22 mouse cellular contexts compared by ENCODE assay signal in genomic region chr1:120195947-120196346, GRCm38 (mm10).
DNase-seq lines count a peak whose midpoint lies in the region; ATAC-seq and TF ChIP-seq lines count a peak whose summit lies in the region.
"Had no signal": no experiment of that assay in that cellular context is flagged by ENCODE, and none has a peak within 500 bp of the region (broad histone marks: within the 10 kb centered on the region; RNA-seq: fewer than 3 reads in every experiment).

No protein-coding gene starts in this region.

- no peak for TF ChIP-seq CTCF in hindbrain, postnatal 0 days (IDR thresholded peaks at IDR 0.05; ENCODE audit: low read depth)
- no peak for TF ChIP-seq CTCF in brain, embryonic 14.5 days (IDR thresholded peaks at IDR 0.05; ENCODE audit: borderline replicate concordance, extremely low read depth, insufficient read depth, insufficient read length)
- TF ChIP-seq CTCF in gastrocnemius, adult 2 months (IDR thresholded peaks at IDR 0.05): no peak

- peak; percentile 44 for DNase-seq in forebrain, embryonic 11.5 days (ENCODE audit: low spot score)
- DNase-seq in forebrain, embryonic 14.5 days (ENCODE audit: low spot score): no peak
- peak; percentile 23 for DNase-seq in hindbrain, postnatal 0 days (ENCODE audit: low spot score)
- DNase-seq in hindbrain, embryonic 10.5 days (ENCODE audit: low spot score): no peak
- peak; percentile 38 for DNase-seq in left cerebral cortex, postnatal 4 days
- DNase-seq in left cerebral cortex, adult 11 months (ENCODE audit: low spot score): no peak
- peak; percentile 30 for DNase-seq in brain, embryonic 14.5 days (ENCODE audit: low read depth)
- DNase-seq in gastrocnemius, adult 2 months: no peak
- DNase-seq: adrenal gland, adult 2 months; adrenal gland, postnatal 25 days; cerebellum, adult 11 months; cerebellum, adult 2 months; gastrocnemius, postnatal 10 days; gastrocnemius, postnatal 36 days; heart, postnatal 36 days had no signal

- no peaks in the 10 kb centered on the region for H3K27me3 ChIP-seq in forebrain, embryonic 11.5 days (ENCODE audit: control insufficient read depth, insufficient read depth, low read length)
- H3K27me3 ChIP-seq in forebrain, embryonic 14.5 days (replicated peaks; ENCODE audit: control insufficient read depth, insufficient read depth, low read length): no peaks in the 10 kb centered on the region
- no peaks in the 10 kb centered on the region for H3K27me3 ChIP-seq in hindbrain, postnatal 0 days (ENCODE audit: insufficient read depth, low read length)
- H3K27me3 ChIP-seq in hindbrain, embryonic 10.5 days (ENCODE audit: insufficient read depth, poor library complexity, severe bottlenecking): no peaks in the 10 kb centered on the region
- H3K27me3 ChIP-seq: forebrain, embryonic 15.5 days had no signal

- no peak overlapping the region for H3K9ac ChIP-seq in forebrain, embryonic 11.5 days (ENCODE audit: low read length)
- no peak overlapping the region for H3K9ac ChIP-seq in forebrain, embryonic 14.5 days (ENCODE audit: low read length)
- H3K9ac ChIP-seq in hindbrain, postnatal 0 days (replicated peaks; ENCODE audit: low read length): no peak overlapping the region
- H3K9ac ChIP-seq: forebrain, embryonic 15.5 days; hindbrain, embryonic 15.5 days had no signal

- H3K9me3 ChIP-seq in forebrain, embryonic 11.5 days (ENCODE audit: control insufficient read depth, low read length): no peaks in the 10 kb centered on the region
- H3K9me3 ChIP-seq in forebrain, embryonic 14.5 days (replicated peaks; ENCODE audit: control insufficient read depth, low read length): no peaks in the 10 kb centered on the region
- no peaks in the 10 kb centered on the region for H3K9me3 ChIP-seq in hindbrain, postnatal 0 days (ENCODE audit: low read length)
- H3K9me3 ChIP-seq in hindbrain, embryonic 10.5 days: no peaks in the 10 kb centered on the region
- H3K9me3 ChIP-seq: forebrain, embryonic 10.5 days; forebrain, embryonic 15.5 days; hindbrain, embryonic 15.5 days had no signal

- no peak for ATAC-seq in forebrain, embryonic 11.5 days (replicated peaks; ENCODE audit: low FRiP score)
- ATAC-seq in forebrain, embryonic 14.5 days: no peak
- no peak for ATAC-seq in hindbrain, postnatal 0 days
- ATAC-seq: CD4-positive, CD25-positive, alpha-beta regulatory T cell, adult 4 months; forebrain, embryonic 15.5 days; inflammation-experienced regulatory T-cells, adult 6 months; intestine, embryonic 16.5 days had no signal

- H3K4me1 ChIP-seq in forebrain, embryonic 11.5 days (replicated peaks; ENCODE audit: control insufficient read depth, insufficient read depth, low read length): no peaks in the 10 kb centered on the region
- H3K4me1 ChIP-seq in forebrain, embryonic 14.5 days (ENCODE audit: control insufficient read depth, insufficient read depth, low read length): no peaks in the 10 kb centered on the region
- H3K4me1 ChIP-seq in hindbrain, postnatal 0 days (ENCODE audit: insufficient read depth, low read length): no peaks in the 10 kb centered on the region
- H3K4me1 ChIP-seq in hindbrain, embryonic 10.5 days (replicated peaks): peaks cover 3% of the 10 kb centered on the region; the same call in 1 of the 2 replicates
- H3K4me1 ChIP-seq: forebrain, embryonic 15.5 days had no signal

- no peak overlapping the region for H3K27ac ChIP-seq in forebrain, embryonic 11.5 days (ENCODE audit: low read depth, low read length)
- H3K27ac ChIP-seq in forebrain, embryonic 14.5 days (ENCODE audit: low read depth, low read length): no peak overlapping the region
- no peak overlapping the region for H3K27ac ChIP-seq in hindbrain, postnatal 0 days
- no peak overlapping the region for H3K27ac ChIP-seq in hindbrain, embryonic 10.5 days
- no peak overlapping the region for H3K27ac ChIP-seq in gastrocnemius, adult 2 months
- H3K27ac ChIP-seq: forebrain, embryonic 10.5 days; forebrain, embryonic 15.5 days; hindbrain, embryonic 15.5 days had no signal

- 59% methylated on average over 5 of the region's 5 CpGs for WGBS in forebrain, embryonic 11.5 days
- 45% methylated on average over 5 of the region's 5 CpGs for WGBS in forebrain, embryonic 14.5 days
- 25% methylated on average over 5 of the region's 5 CpGs for WGBS in hindbrain, postnatal 0 days
- WGBS in hindbrain, embryonic 10.5 days: 64% methylated on average over 5 of the region's 5 CpGs

- intact Hi-C loops in left cerebral cortex, postnatal 4 days (cut with DNase I): loop anchor here (2.0 kb wide), 1 partner anchor 353 kb away; no protein-coding TSS in a partner anchor
- intact Hi-C loops in gastrocnemius, adult 2 months (cut with DNase I): loop anchor here (2.0 to 10.0 kb wide), 3 partner anchors 96 to 353 kb away; no protein-coding TSS in a partner anchor

- H3K4me2 ChIP-seq in forebrain, embryonic 11.5 days (ENCODE audit: low read depth, low read length, severe bottlenecking): no peak overlapping the region
- H3K4me2 ChIP-seq in forebrain, embryonic 14.5 days (ENCODE audit: low read length): no peak overlapping the region
- no peak overlapping the region for H3K4me2 ChIP-seq in hindbrain, postnatal 0 days (ENCODE audit: low read depth, low read length)
- H3K4me2 ChIP-seq: forebrain, embryonic 15.5 days; heart, embryonic 11.5 days; hindbrain, embryonic 15.5 days had no signal

- TF ChIP-seq POLR2A in brain, embryonic 14.5 days (IDR thresholded peaks at IDR 0.05; ENCODE audit: borderline replicate concordance, extremely low read depth, insufficient read depth, insufficient read length, poor library complexity, severe bottlenecking): no peak

- no peak overlapping the region for H3K4me3 ChIP-seq in forebrain, embryonic 11.5 days (ENCODE audit: low read depth, low read length)
- H3K4me3 ChIP-seq in forebrain, embryonic 14.5 days (ENCODE audit: low read depth, low read length): no peak overlapping the region
- no peak overlapping the region for H3K4me3 ChIP-seq in hindbrain, postnatal 0 days (ENCODE audit: low read length)
- no peak overlapping the region for H3K4me3 ChIP-seq in hindbrain, embryonic 10.5 days
- no peak overlapping the region for H3K4me3 ChIP-seq in gastrocnemius, adult 2 months
- H3K4me3 ChIP-seq: forebrain, embryonic 10.5 days; forebrain, embryonic 15.5 days; hindbrain, embryonic 15.5 days had no signal

- H3K36me3 ChIP-seq in forebrain, embryonic 11.5 days (ENCODE audit: control insufficient read depth, insufficient read depth, low read length): no peaks in the 10 kb centered on the region
- H3K36me3 ChIP-seq in forebrain, embryonic 14.5 days (ENCODE audit: control insufficient read depth, insufficient read depth, low read length): no peaks in the 10 kb centered on the region
- no peaks in the 10 kb centered on the region for H3K36me3 ChIP-seq in hindbrain, postnatal 0 days (ENCODE audit: insufficient read depth, low read length)
- no peaks in the 10 kb centered on the region for H3K36me3 ChIP-seq in hindbrain, embryonic 10.5 days
- H3K36me3 ChIP-seq: forebrain, embryonic 10.5 days; forebrain, embryonic 15.5 days; hindbrain, embryonic 15.5 days had no signal

Comparison
In these comparisons a context has a peak if more than half of its experiments do, and no peak if none do; other contexts are left out.
1. DNase-seq: peak in forebrain, embryonic 11.5 days (single experiment), hindbrain, postnatal 0 days (single experiment), left cerebral cortex, postnatal 4 days (single experiment) and brain, embryonic 14.5 days (single experiment); none in forebrain, embryonic 14.5 days (single experiment), hindbrain, embryonic 10.5 days (single experiment), left cerebral cortex, adult 11 months (single experiment) and gastrocnemius, adult 2 months (single experiment).